Mouse (Mus musculus): ENCODE measurements around the gene Clec4n.

- TF ChIP-seq POLR2A (IDR thresholded peaks at IDR 0.05; ENCODE audit: insufficient read depth, low read length) (no peak), CTCF (IDR thresholded peaks at IDR 0.05; ENCODE audit: low read depth, low read length) (no peak)
Observed at GRCm38 (mm10) chr6:123279443-123279842, 49.8 kb downstream of the Clec4n start.

Measured in ES-Bruce4 (cell line).